Mouse (Mus musculus) ZHBTc4 (cell line): ENCODE measurements around the gene Atoh8.
A peak's percentile ranks its signal among the peaks of the same experiment; 100 is the strongest.

Source experiments
- DNase-seq: peaks from one replicate; pipeline ENCODE4 v3.0.0-alpha.2; 2011; ENCODE audit warnings: low read depth, low spot score

Atoh8 gene

GRCm38 (mm10) chr6:72227665-72228265 lies 7.6 kb downstream of the Atoh8 start:
- DNase-seq, result no peak

GRCm38 (mm10) chr6:72227011-72227410 lies 8.4 kb downstream of the Atoh8 start:
- no peak for DNase-seq

GRCm38 (mm10) chr6:72225686-72226085 lies 9.7 kb downstream of the Atoh8 start:
- DNase-seq, result no peak

GRCm38 (mm10) chr6:72223892-72224291 lies 11.5 kb downstream of the Atoh8 start:
- peak; percentile 42 for DNase-seq

- DNase-seq, result no peak
Measured at GRCm38 (mm10) chr6:72222876-72223275, 12.5 kb downstream of the Atoh8 start.

- DNase-seq, result no peak
Measured at GRCm38 (mm10) chr6:72222271-72222724, 13.1 kb downstream of the Atoh8 start.

- DNase-seq, result no peak
Measured at GRCm38 (mm10) chr6:72221271-72221670, 14.1 kb downstream of the Atoh8 start.

GRCm38 (mm10) chr6:72219549-72219948 lies 15.8 kb downstream of the Atoh8 start:
- DNase-seq, result no peak

GRCm38 (mm10) chr6:72218281-72218680 lies 17.1 kb downstream of the Atoh8 start:
- no peak for DNase-seq

- no peak for DNase-seq
Measured at GRCm38 (mm10) chr6:72217415-72217784, 18.0 kb downstream of the Atoh8 start.

GRCm38 (mm10) chr6:72216681-72217414 lies 18.5 kb downstream of the Atoh8 start:
- peak; percentile 67 for DNase-seq

GRCm38 (mm10) chr6:72215582-72215981 lies 19.8 kb downstream of the Atoh8 start:
- DNase-seq, result no peak

- DNase-seq, result no peak
Measured at GRCm38 (mm10) chr6:72211360-72211759, 24.0 kb downstream of the Atoh8 start.

GRCm38 (mm10) chr6:72210823-72211222 lies 24.6 kb downstream of the Atoh8 start:
- no peak for DNase-seq

- no peak for DNase-seq
Measured at GRCm38 (mm10) chr6:72209738-72210137, 25.6 kb downstream of the Atoh8 start.

- DNase-seq, result no peak
Measured at GRCm38 (mm10) chr6:72208406-72209045, 26.9 kb downstream of the Atoh8 start.

GRCm38 (mm10) chr6:72206021-72206420 lies 29.4 kb downstream of the Atoh8 start:
- no peak for DNase-seq

GRCm38 (mm10) chr6:72204858-72205257 lies 30.5 kb downstream of the Atoh8 start:
- DNase-seq, result no peak

GRCm38 (mm10) chr6:72203279-72203678 lies 32.1 kb downstream of the Atoh8 start:
- no peak for DNase-seq

- no peak for DNase-seq
Measured at GRCm38 (mm10) chr6:72202732-72203131, 32.6 kb downstream of the Atoh8 start.

- no peak for DNase-seq
Measured at GRCm38 (mm10) chr6:72200595-72201256, 34.7 kb downstream of the Atoh8 start.

GRCm38 (mm10) chr6:72197515-72197914 lies 37.9 kb downstream of the Atoh8 start:
- no peak for DNase-seq
